Mouse (Mus musculus): ENCODE results near the gene Ppan.

Ppan gene

DNA sequence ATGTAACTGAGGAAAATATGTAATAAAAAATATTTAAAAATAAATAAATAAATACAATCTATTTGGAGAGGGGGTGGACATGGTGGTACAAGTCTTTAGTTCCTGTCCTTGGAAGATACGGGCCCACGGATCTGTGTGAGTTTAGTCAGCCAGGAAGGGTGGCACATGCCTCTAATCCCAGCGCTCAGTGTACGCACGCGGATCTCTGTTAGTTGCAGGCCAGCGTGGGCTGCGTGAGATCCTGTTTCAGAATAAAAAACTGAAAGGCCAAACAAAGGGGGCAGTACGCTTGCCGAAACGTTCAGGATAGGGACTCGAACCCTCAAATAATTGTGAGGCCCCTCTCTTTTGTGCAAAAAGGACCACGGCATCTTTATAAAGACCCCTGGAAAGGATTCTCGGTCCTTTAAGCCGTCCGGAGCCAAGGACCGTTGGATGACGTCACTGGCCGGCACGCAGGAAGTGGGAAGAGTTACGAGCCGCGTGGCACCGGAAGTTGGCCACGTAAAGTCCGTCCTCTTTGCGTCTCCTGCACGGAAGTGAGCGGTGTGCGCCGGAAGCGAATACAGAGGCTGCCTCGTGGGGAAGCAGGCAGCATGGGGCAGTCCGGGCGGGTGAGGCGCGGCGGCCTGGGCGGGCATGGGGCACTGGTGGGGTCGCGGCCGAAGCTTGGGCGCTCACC is at the start of gene Ppan:
Gene Ppan (plus strand): TSS at position 472 of the 682 bp plus-strand sequence.
- peak; percentile 94 for DNase-seq

DNA sequence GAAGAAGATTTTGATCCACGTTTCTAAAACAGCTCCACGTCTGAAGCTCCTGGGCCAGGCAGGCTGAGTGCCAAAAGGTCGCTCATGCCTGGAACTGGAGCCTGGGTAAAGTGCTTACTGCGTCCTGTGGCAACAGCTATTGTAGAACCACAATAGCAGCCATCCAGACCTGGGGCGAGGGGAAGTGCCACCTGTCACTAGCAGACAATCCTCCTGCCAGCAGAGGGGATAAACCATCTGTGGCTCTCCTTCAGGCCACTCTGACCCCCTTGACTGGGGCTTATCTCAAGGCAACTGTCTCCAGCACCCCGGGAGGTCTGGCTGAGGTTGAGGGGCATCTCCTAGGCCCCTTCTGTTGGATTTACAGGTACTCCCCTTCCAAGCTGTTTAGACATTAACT is 49.0 kb upstream of the Ppan start:
- DNase-seq, result peak; percentile 4

DNA sequence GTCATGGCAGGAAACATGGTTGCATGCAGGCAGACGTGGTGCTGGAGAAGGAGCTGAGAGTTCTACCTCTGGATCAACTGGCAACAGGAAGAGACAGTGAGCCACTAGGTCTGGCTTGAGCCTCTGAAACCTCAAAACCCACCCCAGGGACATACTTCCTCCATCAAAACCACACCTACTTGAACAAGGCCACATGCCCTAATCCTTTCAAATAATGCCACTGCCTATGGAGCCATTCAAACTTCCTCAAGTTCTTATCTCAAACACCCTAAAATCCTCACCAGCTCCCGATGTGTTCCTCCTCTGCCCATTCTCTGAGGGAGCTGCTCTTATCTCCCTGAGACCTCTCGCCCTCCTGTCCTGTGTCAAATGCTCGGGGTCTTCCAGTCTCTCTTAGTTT is 45.8 kb upstream of the Ppan start:
- no peak for DNase-seq

DNA sequence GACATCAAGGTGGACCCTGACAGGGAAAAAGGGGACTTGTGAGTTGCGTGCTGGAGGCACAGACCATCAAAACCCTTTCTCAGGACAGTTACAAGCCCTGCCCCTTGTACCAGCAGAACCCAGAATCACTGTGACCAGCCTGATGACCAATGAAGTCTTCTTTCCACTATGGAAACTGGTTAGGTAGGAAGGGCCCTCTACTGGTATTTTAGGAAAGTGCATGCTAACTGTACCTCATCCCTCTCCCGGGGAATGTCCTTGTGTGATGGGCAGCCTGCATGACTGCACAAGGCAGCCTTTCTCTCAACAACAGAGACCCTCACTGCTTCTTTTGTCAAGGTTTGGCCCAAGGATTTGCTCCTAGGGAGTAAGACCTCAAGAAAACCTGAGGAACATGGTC is 45.3 kb upstream of the Ppan start:
- no peak for DNase-seq

DNA sequence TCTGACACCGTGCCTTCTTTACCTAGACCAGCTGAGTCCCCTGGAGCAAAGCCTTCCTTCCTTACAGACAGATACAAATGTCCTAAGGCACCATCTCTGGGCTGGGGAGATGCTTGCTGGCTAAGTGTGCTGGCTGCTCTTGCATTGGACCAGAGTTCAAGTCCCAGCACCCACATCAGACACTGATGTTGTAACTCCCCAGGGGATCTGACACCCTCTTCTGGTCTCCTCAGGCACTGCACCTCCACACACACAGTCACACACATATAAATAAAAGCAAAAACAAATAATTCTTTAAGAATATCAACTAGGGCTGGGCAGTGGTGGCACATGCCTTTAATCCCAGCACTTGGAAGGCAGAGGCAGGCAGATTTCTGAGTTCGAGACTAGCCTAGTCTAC is 37.8 kb upstream of the Ppan start:
- DNase-seq, result no peak

DNA sequence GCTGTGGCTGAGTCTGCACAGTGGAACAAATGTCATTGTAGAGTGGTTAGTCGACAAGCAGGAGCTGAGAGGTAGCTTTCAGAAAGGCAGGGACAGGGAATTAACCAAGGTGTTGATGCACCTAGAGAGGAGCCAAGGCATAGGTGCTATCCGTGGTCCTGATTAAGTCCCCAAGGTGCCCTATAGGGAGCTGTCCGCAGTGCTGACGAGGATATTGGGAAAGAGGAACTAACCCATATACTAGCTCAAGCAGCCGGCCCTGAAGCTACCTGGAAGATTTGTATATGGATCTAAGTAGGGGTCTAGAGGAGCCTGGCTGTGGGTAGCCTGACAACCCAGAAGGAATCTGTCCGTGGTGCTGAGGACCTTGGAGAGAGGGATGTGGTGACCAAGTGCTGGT is 30.8 kb upstream of the Ppan start:
- no peak for DNase-seq

DNA sequence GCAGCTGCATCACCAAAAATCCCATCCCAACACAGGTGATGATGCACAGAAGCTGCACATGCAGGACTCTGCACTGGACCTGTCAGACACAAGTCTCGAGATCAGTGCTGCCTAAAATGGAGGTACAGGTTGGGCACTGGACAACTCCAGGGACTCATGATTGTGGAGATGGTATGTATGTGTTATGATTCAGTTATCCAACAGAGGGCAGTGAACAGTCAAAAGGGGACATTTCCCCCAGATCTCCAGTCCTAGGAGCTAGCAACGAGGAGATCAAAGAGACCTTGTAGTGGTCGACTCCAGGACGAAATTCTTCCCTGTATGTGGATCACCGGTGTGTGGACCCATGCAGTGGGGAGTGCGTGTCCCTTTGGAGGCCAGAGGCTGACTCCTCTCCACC is 28.0 kb upstream of the Ppan start:
- no peak for DNase-seq

DNA sequence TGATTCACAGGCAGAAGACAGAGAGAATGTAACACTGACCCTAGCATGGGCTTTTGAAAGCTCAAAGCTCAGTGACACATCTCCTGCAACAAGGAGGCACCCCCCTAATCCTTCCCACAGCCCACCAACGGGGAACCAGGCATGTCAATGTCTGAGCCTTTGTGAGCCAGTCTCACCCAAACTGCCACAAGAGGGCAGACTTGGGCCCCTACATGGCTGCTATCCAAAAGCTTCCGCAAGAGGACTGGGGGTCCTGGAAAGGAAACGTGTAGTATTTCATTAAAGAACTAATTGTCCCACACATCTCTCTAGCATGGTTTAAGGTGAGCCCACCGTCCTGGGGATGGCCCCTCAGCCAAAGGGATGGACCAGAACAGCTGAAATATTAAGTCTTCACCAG is 26.2 kb upstream of the Ppan start:
- DNase-seq, result no peak

DNA sequence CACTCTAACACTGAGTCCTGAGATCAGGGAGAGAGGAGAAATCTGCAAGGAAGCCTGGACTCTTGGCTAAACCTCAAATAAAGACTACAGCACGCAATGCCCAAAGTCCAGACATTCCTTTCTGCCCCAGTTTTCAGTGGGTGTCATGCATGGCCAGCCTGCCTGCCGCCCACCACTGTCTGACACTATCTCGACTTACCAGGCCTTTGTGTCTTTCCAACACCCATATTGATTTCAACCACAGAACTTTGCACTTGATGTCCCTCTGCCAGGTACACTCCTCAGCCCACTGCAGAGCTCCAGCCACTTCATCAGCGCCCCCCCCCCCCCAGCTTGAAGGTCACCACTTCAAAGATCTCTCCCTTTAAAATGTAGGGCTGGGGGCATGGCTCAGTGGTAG is 25.8 kb upstream of the Ppan start:
- no peak for DNase-seq

DNA sequence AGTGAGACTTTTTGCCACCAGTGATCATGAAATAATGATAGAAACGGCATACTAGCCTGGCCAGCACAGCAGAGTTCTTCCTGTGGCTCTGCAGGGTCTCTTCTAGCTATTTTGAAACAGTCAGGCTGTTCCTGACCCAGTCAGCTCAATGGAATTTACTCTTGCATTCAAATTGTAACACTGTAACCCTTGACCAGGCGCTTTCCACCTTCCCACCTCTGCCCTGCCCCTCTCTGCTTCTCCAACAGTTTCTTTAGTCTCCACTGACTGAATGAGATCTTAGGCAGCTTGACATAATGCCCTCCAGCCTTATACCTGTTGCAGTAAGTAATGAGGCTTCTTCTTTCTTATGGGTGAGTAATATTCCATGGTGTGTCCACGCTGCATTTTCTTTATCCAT is 21.1 kb upstream of the Ppan start:
- no peak for DNase-seq

DNA sequence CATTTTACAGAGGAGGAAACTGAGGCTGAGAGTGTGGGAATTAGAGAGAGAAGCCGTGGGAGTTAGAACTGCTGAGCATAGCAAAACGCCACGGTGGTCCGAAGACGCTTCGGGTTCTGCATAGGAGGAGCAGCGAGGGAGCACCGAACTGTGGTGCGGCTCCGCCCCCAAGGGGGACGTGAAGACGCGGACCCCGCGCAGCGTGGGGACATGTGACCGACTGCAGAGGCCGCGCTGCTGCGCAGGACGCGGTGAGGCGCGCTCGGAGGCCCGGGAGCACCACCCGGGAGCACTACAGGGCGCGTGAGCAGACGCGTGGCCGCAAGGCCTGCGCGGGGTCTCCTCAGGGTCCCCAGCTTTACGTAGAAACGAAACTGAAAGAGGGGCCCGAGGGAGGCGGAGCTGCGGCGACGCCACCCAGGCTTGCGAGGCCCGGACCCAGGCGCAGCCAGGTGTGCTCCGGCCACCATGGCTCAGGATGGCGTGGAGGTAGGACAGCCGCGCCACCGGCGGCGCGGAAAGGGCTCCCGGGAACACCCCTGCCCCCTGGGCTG is 19.4 kb upstream of the Ppan start, which contains the start of gene A230050P20Rik:
Gene A230050P20Rik (plus strand): TSS at position 195 of the 554 bp plus-strand sequence.
- peak; percentile 70 for DNase-seq

DNA sequence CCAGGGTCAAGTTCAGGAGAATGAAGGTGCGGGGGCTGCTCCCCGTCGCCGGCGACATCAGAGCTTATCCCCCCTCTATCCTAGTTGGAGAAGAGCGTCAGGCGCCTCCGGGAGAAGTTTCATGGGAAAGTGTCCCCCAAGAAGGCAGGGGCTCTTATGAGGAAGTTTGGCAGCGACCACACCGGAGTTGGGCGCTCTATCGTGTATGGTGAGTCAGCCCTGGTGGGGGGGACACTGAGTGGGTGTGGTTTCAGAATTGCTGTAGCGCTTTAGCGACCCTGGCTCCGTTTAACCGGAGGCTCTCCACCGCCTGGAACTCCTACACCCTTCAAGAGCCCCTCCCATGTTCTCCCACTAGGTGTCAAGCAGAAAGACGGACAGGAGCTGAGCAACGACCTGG is 18.7 kb upstream of the Ppan start:
- no peak for DNase-seq

DNA sequence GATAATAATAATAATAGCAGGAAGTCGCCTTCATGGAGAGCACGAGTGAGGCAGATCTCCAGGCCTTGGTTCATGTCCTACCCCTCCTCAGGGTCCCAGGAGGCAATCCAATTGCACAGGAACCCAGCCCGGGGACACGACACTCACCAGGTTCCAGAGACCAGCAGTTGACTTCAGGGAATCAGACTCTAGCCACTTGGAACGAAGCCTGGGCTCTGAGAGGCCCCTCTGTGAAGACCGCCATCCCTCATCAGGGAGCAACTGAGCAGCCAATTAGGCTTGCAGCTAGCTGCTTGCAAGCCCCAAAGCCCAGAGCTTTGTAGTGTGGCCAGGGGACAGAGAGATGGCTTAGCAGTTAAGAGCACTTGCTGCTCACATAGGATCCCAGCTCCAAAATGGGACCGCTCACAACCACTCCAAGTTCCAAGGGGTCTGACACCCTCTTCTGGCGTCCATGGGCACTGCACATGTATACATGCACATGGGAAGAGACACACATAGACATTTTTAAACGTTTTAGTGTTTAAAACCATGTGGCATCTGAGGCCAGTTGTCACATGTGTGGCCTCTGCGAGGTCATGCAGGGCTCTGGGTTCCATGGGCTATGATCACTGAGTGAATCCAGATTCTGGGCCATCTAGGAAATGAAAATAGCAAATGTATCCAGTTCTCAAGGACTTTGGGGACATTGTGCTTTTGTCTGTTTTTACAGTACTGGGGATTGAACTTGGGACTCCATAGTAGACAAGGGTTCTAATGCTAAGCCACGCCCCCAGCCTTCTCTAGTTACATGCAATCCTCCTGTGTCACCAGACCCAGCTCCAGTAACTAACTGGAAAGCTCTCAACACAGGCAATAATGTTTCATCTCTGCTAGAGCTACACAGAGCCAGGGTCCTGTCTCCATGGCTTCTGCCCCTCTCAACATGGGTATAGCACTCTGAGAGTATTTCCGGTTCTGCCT is 17.5 kb upstream of the Ppan start:
- no peak for DNase-seq

DNA sequence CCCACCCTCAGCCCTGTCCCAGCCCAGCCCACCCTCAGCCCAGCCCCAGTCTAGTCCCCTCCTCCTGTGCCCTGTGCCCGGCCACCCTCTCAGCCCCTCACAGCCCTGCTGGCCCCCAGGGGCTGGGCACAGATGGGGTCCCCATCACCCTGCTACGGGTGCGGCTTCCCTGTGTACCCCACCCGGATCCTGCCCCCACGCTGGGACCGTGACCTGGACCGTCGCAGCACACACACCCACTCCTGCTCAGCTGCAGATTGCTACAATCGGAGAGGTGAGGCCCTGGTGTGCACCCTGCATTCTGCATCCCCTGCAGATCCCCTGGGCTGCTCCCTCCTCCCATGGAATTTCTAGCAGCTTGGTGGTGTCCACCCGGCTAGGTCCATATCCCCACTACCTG is 15.0 kb upstream of the Ppan start:
- DNase-seq, result no peak

DNA sequence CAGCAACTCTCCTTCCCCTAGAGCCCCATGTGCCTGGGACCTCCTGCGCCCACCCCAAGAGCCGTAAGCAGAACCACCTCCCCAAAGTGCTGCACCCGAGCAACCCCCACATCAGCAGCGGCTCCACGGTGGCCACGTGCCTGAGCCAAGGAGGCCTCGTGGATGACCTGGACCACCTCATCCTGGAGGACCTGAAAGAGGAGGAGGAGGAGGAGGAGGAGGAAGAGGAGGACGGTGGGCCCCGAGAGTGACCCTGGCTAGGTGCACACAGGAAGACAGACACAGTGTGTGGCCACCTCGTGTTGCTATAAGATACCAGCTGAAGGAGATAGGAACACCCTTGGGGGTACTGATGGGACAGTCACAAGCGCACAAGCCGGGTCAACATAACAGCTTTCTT is 14.5 kb upstream of the Ppan start:
- no peak for DNase-seq

DNA sequence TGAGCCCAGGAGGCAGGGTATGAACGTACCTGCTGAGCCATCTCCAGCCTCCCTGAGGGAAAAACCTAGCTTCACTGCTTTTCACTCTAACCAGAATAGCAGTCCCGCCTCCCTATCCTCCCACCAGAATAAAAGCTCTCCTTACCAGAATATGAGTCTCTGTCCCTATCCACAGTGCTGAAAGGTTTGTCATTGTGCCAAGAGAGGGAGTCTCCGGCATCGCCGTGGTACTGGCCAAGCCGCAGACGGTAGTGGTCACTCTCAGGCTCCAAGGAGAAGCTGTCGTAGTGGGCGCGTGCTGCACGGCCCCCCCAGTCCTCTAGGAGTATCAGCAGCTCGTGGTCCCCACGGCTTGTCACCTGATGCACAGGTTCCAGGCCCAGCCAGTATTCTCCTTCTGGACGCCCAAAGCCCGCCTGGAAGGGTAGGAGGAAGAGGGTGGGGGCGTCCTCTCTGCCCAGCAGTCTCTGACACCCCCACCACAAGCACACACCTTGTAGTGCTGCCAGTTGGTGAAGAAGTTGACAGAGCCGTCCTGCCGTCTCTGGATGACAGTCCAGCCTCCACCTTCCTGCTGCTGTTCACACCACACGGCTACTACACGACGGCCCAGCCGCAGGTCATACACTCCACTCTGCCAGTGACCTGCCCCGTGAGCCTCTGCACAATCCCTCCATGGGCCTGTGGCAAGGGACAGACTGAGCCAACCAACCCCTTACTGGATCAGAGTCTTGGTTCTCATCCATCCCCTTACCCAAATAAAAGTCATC is 12.8 kb upstream of the Ppan start:
- DNase-seq, result no peak

DNA sequence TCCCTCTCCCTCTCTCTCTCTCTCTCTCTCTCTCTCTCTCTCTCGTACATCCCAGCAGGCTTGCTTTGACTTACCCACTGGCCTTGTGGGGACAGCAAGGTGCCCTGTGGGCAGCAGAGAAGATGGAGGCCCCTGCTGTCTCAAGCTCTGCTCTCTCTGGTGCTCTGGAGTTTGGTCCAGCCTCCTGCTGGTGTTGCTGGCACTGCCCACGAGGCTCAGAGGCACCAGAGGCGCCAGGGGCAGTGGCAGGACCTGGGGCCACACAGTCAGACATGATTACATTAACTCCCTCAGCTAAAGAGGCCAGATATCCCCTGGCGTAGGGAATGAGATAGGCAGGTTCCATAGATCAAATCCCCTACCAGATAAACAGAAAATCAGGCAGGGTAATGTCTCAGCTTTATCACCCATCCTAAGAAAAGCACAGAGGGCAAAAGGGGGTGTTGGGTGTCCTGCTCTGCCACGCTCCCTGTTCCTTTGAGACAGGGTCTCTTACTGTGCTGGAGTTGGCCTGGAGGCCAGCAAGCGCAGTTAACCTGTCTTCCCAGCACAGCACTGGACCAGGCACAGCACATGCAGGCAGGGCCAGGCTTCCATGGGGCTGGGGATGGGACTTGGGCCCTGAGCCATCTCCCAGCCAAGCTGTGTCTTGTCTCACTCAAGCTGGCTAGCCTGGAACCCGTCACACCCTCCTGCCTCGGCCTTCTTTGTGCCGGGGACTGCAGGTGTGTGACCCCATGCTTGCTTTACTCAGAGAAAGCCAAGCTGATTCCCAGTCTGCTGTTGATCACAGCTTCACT is 11.5 kb upstream of the Ppan start:
- DNase-seq, result no peak

DNA sequence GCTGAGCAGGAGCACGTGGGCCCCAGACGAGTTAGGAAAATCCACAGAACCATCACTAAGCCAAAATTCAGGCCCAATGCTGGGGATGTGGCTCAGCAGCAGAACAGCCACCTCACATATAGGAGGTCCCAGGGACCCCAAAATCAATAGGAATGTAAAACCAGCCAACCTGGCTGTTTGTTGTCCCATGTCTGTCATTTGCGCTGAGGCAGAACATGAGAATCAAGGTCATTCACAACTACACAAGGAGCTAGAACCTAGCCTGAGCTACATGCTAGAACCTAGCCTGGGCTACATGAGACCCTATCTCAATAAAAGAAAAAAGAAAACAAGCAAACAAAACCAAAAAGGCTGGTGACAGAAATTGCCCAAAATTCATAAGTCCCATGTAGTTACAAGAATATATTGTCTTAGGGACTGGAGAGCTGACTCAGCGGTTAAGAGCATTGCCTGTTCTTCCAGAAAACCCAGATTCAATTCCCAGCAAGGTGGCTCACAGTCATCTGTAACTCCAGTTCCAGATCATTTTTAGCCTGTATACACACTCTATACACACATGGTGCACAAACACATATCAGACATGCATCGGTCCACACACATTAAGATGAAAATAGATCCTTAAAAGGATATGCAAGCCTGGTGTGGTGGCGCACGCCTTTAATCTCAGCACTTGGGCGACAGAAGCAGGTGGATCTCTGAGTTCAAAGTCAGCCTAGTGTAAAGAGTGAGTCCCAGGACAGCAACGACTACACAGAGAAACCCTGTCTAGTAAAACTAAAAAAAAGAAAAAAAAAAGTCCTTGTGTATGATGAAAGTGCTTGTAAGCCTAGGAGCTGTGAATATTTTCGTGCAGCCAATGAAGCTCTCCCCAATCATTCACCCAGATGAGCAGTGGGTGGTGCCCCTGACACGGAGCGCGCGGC is 10.6 kb upstream of the Ppan start:
- DNase-seq, result no peak

DNA sequence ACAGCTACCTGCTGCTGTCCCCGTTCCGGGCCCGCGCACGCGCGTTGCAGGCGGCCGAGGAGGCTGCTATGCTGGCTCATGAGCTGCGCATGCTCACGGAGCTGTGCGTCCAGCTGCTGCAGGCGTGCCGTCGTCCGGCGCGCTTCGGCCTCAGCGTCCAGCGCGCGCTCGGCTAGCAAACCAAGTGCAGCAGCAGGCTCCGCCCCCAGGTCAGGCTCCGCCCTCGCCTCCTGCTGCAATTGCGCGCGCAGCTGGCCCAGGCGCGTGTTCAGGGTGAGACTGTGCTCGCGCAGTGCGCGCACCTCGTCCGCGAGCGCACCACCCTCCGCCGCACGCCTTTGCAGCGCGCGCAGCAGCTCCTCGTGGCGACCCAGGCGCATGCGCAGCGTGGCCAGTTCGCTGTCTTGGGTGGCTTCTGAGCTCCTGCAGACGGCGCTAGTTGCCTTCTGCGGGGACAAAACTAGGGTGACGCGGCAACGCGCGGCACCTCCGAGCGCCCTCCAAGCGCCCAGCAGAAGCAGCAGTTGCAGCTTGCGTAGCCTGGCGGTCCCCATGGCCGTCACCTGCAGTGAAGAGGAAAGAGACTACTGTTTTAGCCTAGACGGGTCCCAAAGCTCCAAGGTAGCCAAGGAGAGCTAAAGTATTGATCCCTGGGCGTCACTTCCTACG is 9.8 kb upstream of the Ppan start:
- DNase-seq, result peak; percentile 99

DNA sequence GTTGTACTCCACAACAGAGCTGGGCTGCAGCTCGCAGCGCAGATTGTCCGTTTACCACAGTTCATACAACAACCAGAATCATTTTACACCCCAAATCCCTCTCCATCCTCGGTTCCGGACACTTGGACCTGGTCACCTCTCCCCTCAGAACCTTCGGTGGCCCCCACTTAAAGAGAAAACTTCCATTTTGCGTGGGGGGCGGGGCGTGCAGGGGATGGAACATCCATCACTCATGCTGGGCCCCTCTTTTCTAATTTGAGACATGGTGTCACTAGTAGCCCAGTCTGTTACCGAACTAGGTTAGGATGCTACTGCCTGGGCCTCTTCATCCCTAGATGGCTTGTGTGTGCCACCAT is 9.3 kb upstream of the Ppan start:
- DNase-seq, result no peak

All from cerebellum, adult 11 months (tissue).